17 mouse cellular contexts compared by ENCODE assay signal in genomic region chr17:13738121-13738776, GRCm38 (mm10). TPM values are rescaled to one million over a fixed set of nuclear protein-coding genes. Genes with fewer than 3 reads are reported as not detected.
DNase-seq lines count a peak whose midpoint lies in the region; ATAC-seq and TF ChIP-seq lines count a peak whose summit lies in the region.
"Had no signal": no experiment of that assay in that cellular context is flagged by ENCODE, and none has a peak within 500 bp of the region (broad histone marks: within the 10 kb centered on the region; RNA-seq: fewer than 3 reads in every experiment).

No protein-coding gene starts in this region.

- no peak for ATAC-seq in kidney, postnatal 0 days (replicated peaks; ENCODE audit: low FRiP score, low read depth)
- ATAC-seq: intestine, embryonic 15.5 days; liver, embryonic 12.5 days; midbrain, embryonic 16.5 days had no signal

- H3K4me1 ChIP-seq in heart, adult 2 months (ENCODE audit: control insufficient read depth, insufficient read depth, low read length) = peaks cover 14% of the 10 kb centered on the region
- peaks cover 19% of the 10 kb centered on the region; the same call in 1 of the 2 replicates for H3K4me1 ChIP-seq in kidney, postnatal 0 days (replicated peaks; ENCODE audit: insufficient read depth, low read length)
- peaks cover 17% of the 10 kb centered on the region for H3K4me1 ChIP-seq in brown adipose tissue, adult 24 weeks (ENCODE audit: control insufficient read depth, insufficient read depth, insufficient read length, low read length)

- TF ChIP-seq EP300 in heart, adult 2 months (IDR thresholded peaks at IDR 0.05; ENCODE audit: insufficient read depth, low read depth, low read length) = no peak

- 34% methylated on average over 7 of the region's 7 CpGs for WGBS in heart, adult 2 months
- 40% methylated on average over 7 of the region's 7 CpGs for WGBS in kidney, postnatal 0 days

- H3K4me3 ChIP-seq in heart, adult 2 months = no peak overlapping the region
- no peak overlapping the region for H3K4me3 ChIP-seq in kidney, postnatal 0 days (replicated peaks; ENCODE audit: low read depth, low read length)
- H3K4me3 ChIP-seq in brown adipose tissue, adult 24 weeks (ENCODE audit: insufficient read depth, low read depth, low read length) = no peak overlapping the region
- H3K4me3 ChIP-seq in left cerebral cortex, adult 2 months = no peak overlapping the region
- H3K4me3 ChIP-seq: intestine, embryonic 15.5 days; liver, embryonic 12.5 days; neural tube, embryonic 12.5 days had no signal

- TF ChIP-seq POLR2A in heart, adult 2 months (IDR thresholded peaks at IDR 0.05; ENCODE audit: insufficient read depth, low read depth, low read length) = no peak

- H3K9ac ChIP-seq in heart, adult 2 months (ENCODE audit: low read depth, low read length) = no peak overlapping the region
- H3K9ac ChIP-seq in kidney, postnatal 0 days (ENCODE audit: low read depth, low read length) = no peak overlapping the region
- H3K9ac ChIP-seq: intestine, embryonic 15.5 days; liver, embryonic 12.5 days; neural tube, embryonic 12.5 days had no signal

- H3K27me3 ChIP-seq in heart, adult 2 months (ENCODE audit: control insufficient read depth, insufficient read depth, low read length) = no peaks in the 10 kb centered on the region
- no peaks in the 10 kb centered on the region for H3K27me3 ChIP-seq in kidney, postnatal 0 days (ENCODE audit: insufficient read depth, low read length)
- H3K27me3 ChIP-seq: intestine, embryonic 15.5 days; neural tube, embryonic 12.5 days had no signal

- H3K79me2 ChIP-seq in heart, adult 2 months (replicated peaks; ENCODE audit: control insufficient read depth, insufficient read depth, low read length) = no peaks in the 10 kb centered on the region

- intact Hi-C loops in heart, adult 2 months (cut with DNase I) = loop anchor here (5.0 kb wide), 1 partner anchor 56 kb away; no protein-coding TSS in a partner anchor
- intact Hi-C loops in left cerebral cortex, adult 2 months (cut with DNase I) = no loop called here

- TF ChIP-seq CTCF in heart, adult 2 months (IDR thresholded peaks at IDR 0.05) = no peak
- TF ChIP-seq CTCF in kidney, postnatal 0 days (IDR thresholded peaks at IDR 0.05; ENCODE audit: low read depth) = no peak
- no peak for TF ChIP-seq CTCF in left cerebral cortex, adult 2 months (IDR thresholded peaks at IDR 0.05)

- no peaks in the 10 kb centered on the region for H3K9me3 ChIP-seq in kidney, postnatal 0 days (replicated peaks; ENCODE audit: low read length)
- H3K9me3 ChIP-seq: intestine, embryonic 15.5 days; liver, embryonic 12.5 days; neural tube, embryonic 12.5 days had no signal

- H3K27ac ChIP-seq in heart, adult 2 months = peak overlapping the region; percentile 59
- H3K27ac ChIP-seq in kidney, postnatal 0 days = peak overlapping the region; percentile 31; the same call in 1 of the 2 replicates
- peak overlapping the region; percentile 81 for H3K27ac ChIP-seq in brown adipose tissue, adult 24 weeks (replicated peaks; ENCODE audit: low read depth, low read length)
- H3K27ac ChIP-seq in left cerebral cortex, adult 2 months = no peak overlapping the region; the same call in 1 of the 2 replicates
- H3K27ac ChIP-seq: intestine, embryonic 15.5 days; liver, embryonic 12.5 days; macrophage; neural tube, embryonic 12.5 days had no signal

- H3K36me3 ChIP-seq in heart, adult 2 months (ENCODE audit: control insufficient read depth, insufficient read depth, low read length) = no peaks in the 10 kb centered on the region
- no peaks in the 10 kb centered on the region for H3K36me3 ChIP-seq in kidney, postnatal 0 days (ENCODE audit: insufficient read depth, low read length)
- H3K36me3 ChIP-seq: intestine, embryonic 15.5 days; liver, embryonic 12.5 days; neural tube, embryonic 12.5 days had no signal

- no peak overlapping the region for H3K4me2 ChIP-seq in kidney, postnatal 0 days (ENCODE audit: low read length)
- H3K4me2 ChIP-seq: intestine, embryonic 15.5 days; liver, embryonic 12.5 days; neural tube, embryonic 12.5 days had no signal

- no peak for DNase-seq in heart, adult 2 months
- DNase-seq in heart, adult 18-20 months = no peak
- DNase-seq in kidney, postnatal 0 days (ENCODE audit: low spot score) = no peak
- DNase-seq in kidney, postnatal 4 days = no peak
- DNase-seq in 3T3-L1 (ENCODE audit: low read depth, low spot score) = peak; percentile 56
- DNase-seq in urinary bladder, postnatal 36 days (ENCODE audit: low spot score in 2 of 2) = no peak
- no peak for DNase-seq in left cerebral cortex, adult 2 months (ENCODE audit: extremely low spot score in 1 of 2, low spot score in 2 of 2)
- DNase-seq: adrenal gland, postnatal 14 days; cerebellum, adult 8-10 months; gastrocnemius, postnatal 14 days; right cerebral cortex, postnatal 4 days had no signal

RNA-seq across cellular contexts. Expression of gene Afdn, which starts 22.1 kb away (rescaled TPM):
- 10 to 100 TPM; 60.7 to 90.9 TPM for total RNA-seq in heart, adult 2 months (2021)
- polyA plus RNA-seq in heart, adult 2 months (2012; rRNA removed) = 36.9 and 69.6 TPM in 2 replicates
- 10 to 100 TPM; 49.0 to 52.5 TPM for total RNA-seq in heart, adult 18-20 months (2021)
- 96.4 and 102 TPM in 2 replicates for polyA plus RNA-seq in kidney, postnatal 0 days (2015; fragmentation: Nextera tagmentation; extraction: Ambion mirVana)
- 28.9 and 74.8 TPM in 2 replicates for polyA plus RNA-seq in brown adipose tissue, adult 24 weeks (2012; ENCODE audit: insufficient read depth, insufficient read length, missing spikeins)
- 100 to 1,000 TPM; 127 to 134 TPM for total RNA-seq in left cerebral cortex, adult 2 months (2021)

RNA-seq across cellular contexts. Expression of gene Tcte2, which starts 23.4 kb away (rescaled TPM):
- 1 to 10 TPM; 3.8 to 6.3 TPM for total RNA-seq in heart, adult 2 months (2021)
- 2.5 and 3.5 TPM in 2 replicates for polyA plus RNA-seq in heart, adult 2 months (2012; rRNA removed)
- total RNA-seq in heart, adult 18-20 months (2021) = 1 to 10 TPM; 4.7 to 6.0 TPM
- polyA plus RNA-seq in kidney, postnatal 0 days (2015; fragmentation: Nextera tagmentation; extraction: Ambion mirVana) = 3.3 and 4.1 TPM in 2 replicates
- not detected in 2 replicates for polyA plus RNA-seq in brown adipose tissue, adult 24 weeks (2012; ENCODE audit: insufficient read depth, insufficient read length, missing spikeins)
- 10 to 100 TPM; 21.4 to 23.2 TPM for total RNA-seq in left cerebral cortex, adult 2 months (2021)
- polyA plus RNA-seq: macrophage had no signal
